Mouse (Mus musculus) embryonic fibroblast, embryonic 13.5 days (primary cell): ENCODE measurements at regions not wholly inside any gene's neighbourhood (a gene's known extent, or its start where the extent isn't known, plus 50 kb on each side); places are given as distances from the start of the nearest gene placed in this dataset.

Experiments
- CTCF ChIP-seq: IDR thresholded peaks from 2 replicates; pipeline ENCODE4 v1.5.1; 2011; ENCODE audit warnings: mild to moderate bottlenecking, control low read depth, low read length, moderate library complexity, borderline replicate concordance; ENCODE audit not compliant: insufficient read depth
- POLR2A ChIP-seq: IDR thresholded peaks from 2 replicates; pipeline ENCODE4 v1.6.1; 2011; ENCODE audit warnings: low read depth, mild to moderate bottlenecking, control low read depth, low read length, moderate library complexity

GRCm38 (mm10) chr8:18217192-18217591 is 760.9 kb downstream of the Defb40 start:
- TF ChIP-seq POLR2A, result no peak
- TF ChIP-seq CTCF, result no peak
